Mouse (Mus musculus): ENCODE results near the gene Dock2. TPM values are rescaled to one million over a fixed set of nuclear protein-coding genes. Genes with fewer than 3 reads are reported as not detected.
"Not testable (repeated sequence)": the region's sequence is repeated elsewhere in the genome, so short reads cannot be mapped to it uniquely, and the experiment has no call there.

The Dock2 gene
- polyA plus RNA-seq (2015; fragmentation: Nextera tagmentation; extraction: Ambion mirVana) = 0.60 and 0.68 TPM in 2 replicates

DNA sequence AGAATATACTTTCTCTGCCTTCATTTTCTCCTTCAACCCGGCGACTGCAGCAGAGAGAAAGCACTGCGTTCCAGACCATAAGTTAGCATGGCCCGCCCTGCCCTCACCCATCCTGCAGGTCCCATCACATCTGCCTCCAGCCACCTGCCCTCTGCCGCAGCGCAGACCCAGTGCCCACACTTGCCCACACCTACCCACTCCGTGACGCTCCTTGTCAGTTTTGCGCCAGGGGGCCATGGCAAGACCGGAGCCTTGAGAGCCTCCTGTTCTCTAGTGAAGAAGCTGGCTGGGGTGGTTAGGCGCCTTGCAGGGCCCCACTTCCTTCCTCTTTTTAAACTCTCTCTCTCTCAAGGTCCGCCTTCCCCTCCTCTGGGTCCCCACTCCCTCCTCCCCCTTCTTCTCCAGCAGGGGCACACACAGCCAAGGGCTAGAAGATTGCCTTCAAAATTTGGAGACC, at the start of gene Dock2:
Dock2 (minus strand) TSS at position 306 of the 457 bp plus-strand sequence.
- H3K27ac ChIP-seq = no peak within 1 kb of the TSS
- no peaks in the 10 kb centered on the region for H3K9me3 ChIP-seq
- no peaks in the 10 kb centered on the region for H3K36me3 ChIP-seq (replicated peaks)
- no peak within 1 kb of the TSS for H3K4me3 ChIP-seq
- H3K4me1 ChIP-seq = no peaks in the 10 kb centered on the region
- no peaks in the 10 kb centered on the region for H3K27me3 ChIP-seq (replicated peaks)
- H3K9ac ChIP-seq = no peak within 1 kb of the TSS
- ATAC-seq (replicated peaks) = no peak
- no peak within 1 kb of the TSS for H3K4me2 ChIP-seq
- WGBS = 95% methylated on average over 12 of the region's 12 CpGs

DNA sequence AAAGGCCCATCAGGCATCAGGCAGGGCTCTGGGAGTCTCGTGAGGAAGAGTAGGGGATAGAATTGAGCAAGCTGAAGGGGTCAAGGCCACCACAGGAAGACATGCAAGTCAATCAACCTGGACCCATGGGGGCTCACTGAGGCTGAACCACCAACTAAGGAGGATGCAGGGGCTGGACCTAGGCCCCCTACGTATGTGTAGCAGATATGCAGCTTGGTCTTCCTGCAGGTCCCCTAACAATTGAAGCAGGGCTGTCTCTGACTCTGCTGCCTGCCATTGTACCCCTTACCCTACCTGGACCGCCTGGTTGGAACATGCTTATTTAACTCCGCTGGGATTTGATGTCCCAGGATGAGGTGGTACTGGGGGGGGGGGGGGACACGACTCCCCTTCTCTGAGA, 49.0 kb upstream of the Dock2 start:
- 8% methylated on average over 5 of the region's 5 CpGs for WGBS

DNA sequence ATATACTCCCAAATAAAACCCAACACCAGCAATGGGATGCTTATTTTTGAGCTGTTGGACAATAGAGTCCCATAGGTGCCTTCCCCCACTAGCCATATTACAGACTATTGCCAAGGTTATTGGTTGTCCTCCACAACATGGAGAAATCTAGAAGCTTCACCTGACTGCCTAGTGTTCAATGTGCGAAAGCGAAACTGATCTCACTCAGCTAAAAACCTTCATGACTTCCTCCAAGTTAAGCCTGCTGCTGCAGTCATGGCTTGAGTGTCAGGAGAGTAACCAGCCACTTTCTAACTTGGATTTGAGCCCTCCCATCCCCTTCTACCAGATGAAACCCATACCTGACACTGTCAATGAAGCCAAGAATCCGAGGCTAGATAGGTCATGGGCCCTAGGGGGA, 44.1 kb upstream of the Dock2 start:
- Histone ChIP-seq H3K4me3 (no peak overlapping the region), H3K4me2 (no peak overlapping the region), H3K36me3 (replicated peaks) (no peaks in the 10 kb centered on the region), H3K27ac (no peak overlapping the region), H3K9me3 (no peaks in the 10 kb centered on the region), H3K4me1 (peaks cover 5% of the 10 kb centered on the region), H3K27me3 (replicated peaks) (no peaks in the 10 kb centered on the region), H3K9ac (no peak overlapping the region)
- no peak for ATAC-seq (replicated peaks)
- WGBS = 96% methylated on average over 3 of the region's 3 CpGs

More for the DNA sequence above, 49.0 kb upstream of the Dock2 start:
- Histone ChIP-seq H3K4me3 (peak overlapping the region; percentile 53), H3K4me2 (peak overlapping the region; percentile 90), H3K27ac (no peak overlapping the region), H3K4me1 (peaks cover 17% of the 10 kb centered on the region), H3K27me3 (replicated peaks) (no peaks in the 10 kb centered on the region), H3K36me3 (replicated peaks) (no peaks in the 10 kb centered on the region), H3K9me3 (no peaks in the 10 kb centered on the region), H3K9ac (0 out of 2 replicates have a peak overlapping the region, but pooled peaks have one; percentile 29)
- peak; percentile 57; the same call in 1 of the 2 replicates for ATAC-seq (replicated peaks)

DNA sequence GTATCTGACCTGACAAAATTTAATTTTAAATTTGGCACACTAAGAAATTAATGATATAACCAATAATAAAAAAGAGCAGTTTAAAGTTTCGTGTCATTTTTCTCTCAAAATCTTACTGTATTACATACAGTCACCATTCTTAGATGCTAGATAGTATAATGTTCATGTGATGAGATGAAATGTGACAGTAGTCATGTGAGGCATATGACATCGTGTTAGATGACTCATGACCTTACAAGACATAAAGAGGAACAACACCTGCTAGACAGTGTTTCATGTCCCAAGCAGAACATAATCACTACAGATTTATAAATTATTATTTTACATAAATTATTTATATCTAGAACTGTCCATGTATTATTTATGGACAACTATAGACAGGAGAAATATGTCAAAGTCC, 43.2 kb upstream of the Dock2 start:
- Histone ChIP-seq H3K36me3 (replicated peaks) (no peaks in the 10 kb centered on the region), H3K9ac (no peak overlapping the region), H3K4me1 (no peaks in the 10 kb centered on the region), H3K9me3 (no peaks in the 10 kb centered on the region), H3K4me2 (no peak overlapping the region), H3K27ac (no peak overlapping the region), H3K27me3 (replicated peaks) (no peaks in the 10 kb centered on the region), H3K4me3 (no peak overlapping the region)
- no peak for ATAC-seq (replicated peaks)
- WGBS = over 99% methylated on average over 2 of the region's 2 CpGs

DNA sequence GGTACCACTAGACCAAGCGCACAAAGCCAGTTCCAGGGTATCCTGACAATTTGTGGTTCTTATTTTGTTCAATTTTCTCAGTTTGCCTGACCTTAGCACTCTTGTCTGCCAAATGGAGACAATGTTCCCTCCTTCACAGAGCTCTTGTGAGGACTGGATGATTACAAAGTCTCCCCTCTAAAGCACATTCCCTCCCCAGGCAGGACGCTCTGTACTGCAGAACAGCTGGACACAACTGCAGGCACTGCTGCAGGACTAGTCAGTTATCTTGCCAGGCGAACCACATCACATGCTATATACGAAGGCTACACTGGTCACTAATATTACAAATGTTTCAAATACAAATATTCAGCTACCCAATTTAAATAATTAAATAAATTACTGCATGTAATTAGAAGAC, 41.1 kb upstream of the Dock2 start:
- no peak overlapping the region for H3K4me2 ChIP-seq
- H3K27ac ChIP-seq = no peak overlapping the region

DNA sequence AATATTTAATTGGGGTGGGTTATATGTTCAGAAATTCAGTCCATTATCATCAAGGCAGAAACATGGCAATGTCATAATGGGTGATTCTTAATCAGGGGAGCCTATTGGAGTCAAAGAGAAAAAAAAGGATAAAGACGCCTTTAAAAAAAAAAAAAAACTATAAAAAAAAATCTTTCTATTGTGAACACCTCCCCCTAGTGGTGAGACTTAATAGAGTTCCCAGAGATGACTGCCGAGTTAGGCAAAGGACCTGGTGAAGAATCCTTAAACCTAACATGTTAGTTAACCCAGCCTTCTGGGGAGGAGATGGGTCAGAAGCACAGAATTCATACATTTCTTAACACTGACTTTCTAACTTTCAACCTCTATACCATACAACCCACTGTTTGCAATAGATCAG, 31.1 kb upstream of the Dock2 start:
- WGBS = 5% methylated on average over 2 of the region's 2 CpGs
- Histone ChIP-seq H3K9me3 (no peaks in the 10 kb centered on the region), H3K4me2 (no peak overlapping the region), H3K27ac (no peak overlapping the region), H3K4me1 (no peaks in the 10 kb centered on the region), H3K9ac (no peak overlapping the region), H3K27me3 (replicated peaks) (no peaks in the 10 kb centered on the region), H3K4me3 (no peak overlapping the region), H3K36me3 (replicated peaks) (no peaks in the 10 kb centered on the region)
- no peak for ATAC-seq (replicated peaks)

More for the DNA sequence above, 41.1 kb upstream of the Dock2 start:
- Histone ChIP-seq H3K9ac (no peak overlapping the region), H3K4me3 (no peak overlapping the region), H3K27me3 (replicated peaks) (no peaks in the 10 kb centered on the region), H3K9me3 (no peaks in the 10 kb centered on the region), H3K36me3 (replicated peaks) (no peaks in the 10 kb centered on the region), H3K4me1 (no peaks in the 10 kb centered on the region)
- WGBS = 98% methylated on average over 4 of the region's 4 CpGs
- ATAC-seq (replicated peaks) = no peak

DNA sequence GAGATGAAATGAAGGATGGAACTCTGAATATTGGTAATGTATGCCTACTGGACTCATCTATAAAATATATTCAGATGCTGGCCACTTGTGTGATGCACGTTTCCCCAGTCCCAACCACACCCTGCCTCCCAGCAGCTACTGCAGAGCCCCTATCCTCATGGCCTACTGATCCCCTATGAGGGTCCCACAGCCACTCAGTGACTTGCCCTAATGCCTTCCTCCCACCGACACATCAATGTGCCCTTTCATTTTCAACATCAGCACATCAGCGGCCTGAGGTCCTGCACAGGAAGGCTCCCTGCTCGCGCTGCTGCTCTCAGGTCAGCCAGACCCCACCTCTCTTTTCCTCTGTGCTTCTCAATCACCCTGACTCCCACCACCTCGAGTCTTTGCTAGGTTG, 30.6 kb upstream of the Dock2 start:
- H3K4me3 ChIP-seq = no peak overlapping the region
- H3K27me3 ChIP-seq (replicated peaks) = no peaks in the 10 kb centered on the region
- no peaks in the 10 kb centered on the region for H3K4me1 ChIP-seq
- no peak overlapping the region for H3K9ac ChIP-seq
- no peak overlapping the region for H3K4me2 ChIP-seq
- no peaks in the 10 kb centered on the region for H3K36me3 ChIP-seq (replicated peaks)
- no peaks in the 10 kb centered on the region for H3K9me3 ChIP-seq
- H3K27ac ChIP-seq = no peak overlapping the region
- ATAC-seq (replicated peaks) = no peak
- WGBS = 81% methylated on average over 6 of the region's 6 CpGs

DNA sequence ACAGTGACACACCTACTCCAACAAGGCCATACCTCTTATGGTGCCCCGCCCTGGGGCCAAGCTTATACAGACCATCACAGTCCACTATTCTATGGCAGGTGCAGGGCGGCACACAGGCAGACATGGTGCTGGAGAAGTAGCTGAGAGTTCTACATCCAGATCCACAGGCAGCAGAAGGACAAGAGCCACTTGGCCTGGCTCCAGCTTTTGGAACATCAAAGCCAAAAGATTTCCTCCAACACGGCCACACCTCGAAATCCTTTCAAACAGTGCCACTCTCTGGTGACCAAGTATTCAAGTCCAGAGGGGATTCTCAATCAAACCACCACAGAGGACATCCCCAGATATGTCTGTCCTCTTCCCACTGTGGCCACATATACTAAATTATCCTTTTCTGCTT, 21.3 kb upstream of the Dock2 start:
- ATAC-seq (replicated peaks); H3K27me3 ChIP-seq (replicated peaks); H3K9me3 ChIP-seq; H3K4me1 ChIP-seq; H3K27ac ChIP-seq; H3K4me3 ChIP-seq; H3K9ac ChIP-seq; H3K4me2 ChIP-seq; H3K36me3 ChIP-seq (replicated peaks): not testable (repeated sequence)
- WGBS = 80% methylated on average over 4 of the region's 4 CpGs

DNA sequence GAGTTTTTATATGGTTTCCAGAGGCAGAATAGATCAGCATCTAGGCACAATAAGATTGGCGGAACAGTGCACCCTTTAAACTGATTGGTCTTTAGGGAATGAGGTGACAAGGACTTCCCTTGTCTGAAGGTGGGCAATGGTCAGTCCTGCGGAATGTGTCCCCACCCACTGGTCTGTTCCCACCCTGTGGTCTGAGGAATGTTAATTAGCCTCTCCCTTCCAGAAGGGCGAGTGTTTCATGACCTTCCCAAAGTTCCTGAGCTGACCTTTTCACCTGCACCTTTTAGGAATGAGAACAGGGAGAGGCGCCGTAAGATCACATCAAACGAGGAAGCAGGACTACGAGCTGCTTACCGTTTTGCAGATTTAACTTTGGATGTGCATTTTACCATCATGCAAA, 14.4 kb upstream of the Dock2 start:
- ATAC-seq (replicated peaks) = not testable (repeated sequence)

DNA sequence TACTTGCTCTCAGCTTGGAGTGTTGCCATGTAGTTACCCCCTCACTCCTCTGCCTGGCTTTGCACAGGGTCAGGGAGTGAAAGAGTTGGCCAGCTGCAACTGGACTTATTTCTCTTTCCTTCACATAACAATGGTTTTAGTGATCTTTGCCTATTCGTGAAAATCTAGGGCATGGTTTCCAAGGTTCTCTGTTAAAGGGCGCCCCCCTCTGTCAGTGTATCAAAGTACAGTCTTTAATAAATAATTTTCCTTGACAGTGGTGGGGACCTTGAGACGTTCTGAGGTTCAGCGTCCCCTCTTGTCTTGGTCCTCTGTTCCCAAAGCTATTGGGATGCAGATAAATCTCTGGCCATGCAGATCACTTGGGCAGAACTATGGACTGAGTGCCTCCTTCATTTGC, 12.4 kb upstream of the Dock2 start:
- Histone ChIP-seq H3K4me3 (no peak overlapping the region), H3K9me3 (no peaks in the 10 kb centered on the region), H3K27ac (no peak overlapping the region), H3K9ac (no peak overlapping the region), H3K4me1 (no peaks in the 10 kb centered on the region), H3K4me2 (no peak overlapping the region), H3K27me3 (replicated peaks) (no peaks in the 10 kb centered on the region), H3K36me3 (replicated peaks) (no peaks in the 10 kb centered on the region)
- no peak for ATAC-seq (replicated peaks)
- 25% methylated on average over 4 of the region's 4 CpGs for WGBS

More for the DNA sequence above, 14.4 kb upstream of the Dock2 start:
- H3K36me3 ChIP-seq (replicated peaks); H3K9ac ChIP-seq; H3K4me2 ChIP-seq; H3K27ac ChIP-seq; H3K4me1 ChIP-seq; H3K4me3 ChIP-seq; H3K27me3 ChIP-seq (replicated peaks); H3K9me3 ChIP-seq: not testable (repeated sequence)
- WGBS = 71% methylated on average over 8 of the region's 8 CpGs

DNA sequence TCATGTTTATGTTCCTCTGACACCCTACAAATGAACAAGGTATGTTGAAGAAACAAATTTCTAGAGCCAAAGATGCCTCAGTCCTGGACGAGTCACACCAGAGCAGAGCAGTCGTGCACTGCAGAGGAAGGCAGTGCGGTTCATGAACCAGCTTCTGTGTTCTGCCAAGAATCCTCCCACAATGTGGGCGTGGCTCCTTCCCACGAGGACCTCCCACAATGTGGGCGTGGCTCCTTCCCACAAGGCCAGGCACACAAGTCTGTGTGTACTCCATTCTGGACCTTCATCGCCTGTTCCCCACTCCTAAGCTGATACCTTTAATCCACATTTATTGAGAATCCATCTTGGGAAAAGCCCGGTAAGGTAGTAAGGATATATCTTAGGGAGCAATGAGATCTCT, 8.2 kb upstream of the Dock2 start:
- H3K4me1 ChIP-seq = no peaks in the 10 kb centered on the region
- ATAC-seq (replicated peaks) = no peak
- no peak overlapping the region for H3K9ac ChIP-seq

DNA sequence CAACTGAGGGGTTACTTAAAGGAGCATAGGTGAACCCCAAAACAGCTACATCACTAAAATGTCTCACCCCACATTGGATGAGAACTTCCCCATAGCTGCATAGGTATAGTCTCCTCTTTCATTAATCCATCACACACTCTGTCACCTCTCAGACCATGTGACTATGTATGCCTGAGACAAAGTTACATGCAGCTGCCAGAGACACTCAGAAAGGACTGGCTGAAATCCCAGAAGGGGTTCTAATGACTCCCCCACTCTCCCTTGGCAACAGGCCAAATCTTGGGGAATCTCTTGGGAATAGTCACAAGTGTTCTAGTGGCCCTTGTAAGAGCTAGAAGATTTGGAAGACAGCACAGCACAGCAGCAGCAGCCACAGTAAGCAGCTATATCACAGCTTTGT, 1.2 kb upstream of the Dock2 start:
- H3K36me3 ChIP-seq (replicated peaks) = no peaks in the 10 kb centered on the region

More for the DNA sequence above, 8.2 kb upstream of the Dock2 start:
- H3K27ac ChIP-seq = no peak overlapping the region
- no peaks in the 10 kb centered on the region for H3K9me3 ChIP-seq
- no peaks in the 10 kb centered on the region for H3K36me3 ChIP-seq (replicated peaks)
- no peak overlapping the region for H3K4me2 ChIP-seq
- H3K27me3 ChIP-seq (replicated peaks) = no peaks in the 10 kb centered on the region
- no peak overlapping the region for H3K4me3 ChIP-seq
- WGBS = 67% methylated on average over 8 of the region's 8 CpGs

DNA sequence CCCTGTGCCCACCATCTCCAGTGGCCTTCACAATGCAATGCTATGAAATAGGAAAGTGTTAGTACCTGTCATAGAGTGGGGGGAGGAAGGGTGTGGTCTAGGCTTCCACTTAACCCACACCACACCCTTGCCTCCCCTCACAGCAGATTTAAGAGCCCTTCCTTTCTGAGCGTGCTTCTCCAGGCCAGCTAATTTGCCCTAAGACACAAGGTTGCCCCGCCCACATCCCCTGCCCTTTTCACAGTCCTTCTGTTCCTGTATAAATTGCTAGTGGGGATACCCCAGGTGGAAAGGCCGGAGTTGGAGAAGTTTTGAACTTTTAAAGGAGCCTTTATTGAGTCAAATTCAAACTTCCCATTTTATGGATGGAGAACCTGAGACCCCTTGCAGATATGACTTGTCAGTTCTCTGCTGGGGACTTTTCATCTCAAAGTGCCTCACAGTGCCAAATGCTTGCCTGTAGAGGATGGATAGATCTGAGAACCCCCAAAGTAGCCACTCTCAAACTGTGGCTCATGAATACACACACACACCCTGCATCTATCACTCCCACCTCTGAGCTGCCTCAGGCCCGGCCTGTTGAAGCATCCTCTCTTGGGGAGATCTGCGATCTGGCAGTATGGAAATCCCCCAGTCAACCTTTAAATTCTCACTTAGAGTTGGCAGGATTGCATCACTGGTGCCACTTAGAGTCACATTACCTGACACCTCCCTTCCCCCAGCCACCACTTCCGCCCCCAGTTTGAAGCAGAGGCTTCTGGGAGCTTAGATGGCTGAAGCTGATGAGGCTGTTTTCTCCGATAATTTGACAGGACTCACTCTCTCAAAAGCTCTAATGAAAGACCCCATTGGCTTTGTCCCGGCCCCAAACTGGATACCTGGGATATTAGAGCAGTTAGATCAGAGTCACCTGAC, 919 bp downstream of the Dock2 start:
- no peaks in the 10 kb centered on the region for H3K36me3 ChIP-seq (replicated peaks)
- H3K9me3 ChIP-seq = no peaks in the 10 kb centered on the region
- no peak overlapping the region for H3K4me3 ChIP-seq
- H3K4me2 ChIP-seq = no peak overlapping the region
- H3K9ac ChIP-seq = no peak overlapping the region
- no peaks in the 10 kb centered on the region for H3K4me1 ChIP-seq
- no peaks in the 10 kb centered on the region for H3K27me3 ChIP-seq (replicated peaks)
- H3K27ac ChIP-seq = no peak overlapping the region
- 80% methylated on average over 8 of the region's 8 CpGs for WGBS
- no peak for ATAC-seq (replicated peaks)

More for the DNA sequence above, 1.2 kb upstream of the Dock2 start:
- no peaks in the 10 kb centered on the region for H3K9me3 ChIP-seq
- H3K27ac ChIP-seq = no peak overlapping the region
- no peaks in the 10 kb centered on the region for H3K27me3 ChIP-seq (replicated peaks)
- H3K9ac ChIP-seq = no peak overlapping the region
- no peak overlapping the region for H3K4me3 ChIP-seq
- no peaks in the 10 kb centered on the region for H3K4me1 ChIP-seq
- no peak for ATAC-seq (replicated peaks)
- no peak overlapping the region for H3K4me2 ChIP-seq

Measured in midbrain, embryonic 15.5 days (tissue).